Mouse (Mus musculus): ENCODE measurements around the gene Efcc1. TPM values are rescaled to one million over a fixed set of nuclear protein-coding genes. Genes with fewer than 3 reads are reported as not detected.

Gene Efcc1
- polyA plus RNA-seq, 1 experiment from 2014 or later, result 5.5 TPM

DNA sequence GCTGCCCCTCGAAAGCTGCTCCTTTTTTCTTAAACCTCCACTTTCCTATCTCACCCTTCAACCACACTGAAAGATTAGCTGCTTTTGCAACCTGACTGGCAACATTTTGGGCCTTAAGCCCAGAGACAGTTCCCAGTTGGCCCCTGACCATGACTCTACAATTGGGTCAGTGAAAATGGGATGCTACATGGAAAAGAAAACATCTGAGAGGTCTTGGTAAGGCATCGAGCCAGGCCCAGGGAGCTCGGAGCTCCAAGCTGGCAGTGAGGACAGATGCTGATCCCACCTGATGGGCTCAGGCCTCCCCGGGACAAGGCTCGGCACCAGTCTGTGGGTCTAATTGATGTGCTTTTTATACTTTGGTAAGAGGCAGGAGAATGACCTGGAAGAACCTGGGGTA, 61.2 kb downstream of the Efcc1 start:
- 96% methylated on average over 5 of the region's 5 CpGs for WGBS
- peaks cover 7% of the 10 kb centered on the region for H3K36me3 ChIP-seq (ENCODE audit: control insufficient read depth, insufficient read depth, low read length)
- no peak for ATAC-seq

DNA sequence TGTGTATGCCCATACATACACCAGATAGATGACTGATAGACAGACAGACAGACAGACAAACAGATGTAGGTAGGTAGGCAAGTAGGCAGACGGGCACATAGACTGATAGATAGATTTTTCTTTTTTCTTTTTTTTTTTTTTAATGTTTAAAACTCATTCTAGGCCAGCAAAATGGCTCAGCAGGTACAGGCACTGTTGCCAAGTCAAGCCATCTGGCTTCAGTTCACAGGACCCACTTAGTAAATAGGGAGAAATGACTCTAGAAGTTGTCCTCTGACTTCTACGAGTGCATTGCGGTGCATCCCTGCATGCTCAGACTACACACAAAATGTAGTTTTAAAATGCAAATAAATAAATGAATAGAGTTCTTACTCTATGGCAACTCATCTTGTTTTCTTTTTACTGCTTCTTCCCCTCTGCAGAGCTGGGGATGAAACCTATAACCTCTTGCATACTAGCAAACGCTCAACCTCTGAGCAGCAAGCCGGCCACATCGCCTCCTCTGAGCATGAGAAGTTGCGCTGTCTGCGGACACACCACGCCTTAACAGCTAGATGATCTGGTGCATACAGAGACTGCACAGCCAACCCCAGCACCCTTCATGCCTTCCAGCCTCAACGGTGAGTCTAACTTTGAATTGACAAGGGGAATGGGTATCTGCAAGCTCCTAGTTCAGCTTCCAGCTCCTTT, 63.3 kb downstream of the Efcc1 start:
- Histone ChIP-seq H3K27me3 (ENCODE audit: control insufficient read depth, insufficient read depth, low read depth, low read length) (no peaks in the 10 kb centered on the region), H3K9me3 (replicated peaks; ENCODE audit: control insufficient read depth, low read length, poor library complexity, severe bottlenecking) (no peaks in the 10 kb centered on the region), H3K4me1 (ENCODE audit: control insufficient read depth, insufficient read depth, low read length) (peaks cover under 1% of the 10 kb centered on the region; the same call in 1 of the 2 replicates), H3K36me3 (ENCODE audit: control insufficient read depth, insufficient read depth, low read length) (peaks cover 7% of the 10 kb centered on the region), H3K4me2 (ENCODE audit: low read length) (no peak overlapping the region), H3K9ac (ENCODE audit: low read depth, low read length) (no peak overlapping the region), H3K4me3 (ENCODE audit: low read depth, low read length) (no peak overlapping the region), H3K27ac (ENCODE audit: low read length) (no peak overlapping the region)
- WGBS, result 95% methylated on average over 10 of the region's 10 CpGs
- no peak for ATAC-seq

More for the DNA sequence above, 61.2 kb downstream of the Efcc1 start:
- H3K4me3 ChIP-seq (ENCODE audit: low read depth, low read length), result no peak overlapping the region
- H3K27me3 ChIP-seq (ENCODE audit: control insufficient read depth, insufficient read depth, low read depth, low read length), result no peaks in the 10 kb centered on the region
- no peak overlapping the region for H3K4me2 ChIP-seq (ENCODE audit: low read length)
- H3K9ac ChIP-seq (ENCODE audit: low read depth, low read length), result no peak overlapping the region
- no peaks in the 10 kb centered on the region for H3K9me3 ChIP-seq (replicated peaks; ENCODE audit: control insufficient read depth, low read length, poor library complexity, severe bottlenecking)
- H3K27ac ChIP-seq (ENCODE audit: low read length), result no peak overlapping the region
- peaks cover 2% of the 10 kb centered on the region; the same call in 1 of the 2 replicates for H3K4me1 ChIP-seq (ENCODE audit: control insufficient read depth, insufficient read depth, low read length)

DNA sequence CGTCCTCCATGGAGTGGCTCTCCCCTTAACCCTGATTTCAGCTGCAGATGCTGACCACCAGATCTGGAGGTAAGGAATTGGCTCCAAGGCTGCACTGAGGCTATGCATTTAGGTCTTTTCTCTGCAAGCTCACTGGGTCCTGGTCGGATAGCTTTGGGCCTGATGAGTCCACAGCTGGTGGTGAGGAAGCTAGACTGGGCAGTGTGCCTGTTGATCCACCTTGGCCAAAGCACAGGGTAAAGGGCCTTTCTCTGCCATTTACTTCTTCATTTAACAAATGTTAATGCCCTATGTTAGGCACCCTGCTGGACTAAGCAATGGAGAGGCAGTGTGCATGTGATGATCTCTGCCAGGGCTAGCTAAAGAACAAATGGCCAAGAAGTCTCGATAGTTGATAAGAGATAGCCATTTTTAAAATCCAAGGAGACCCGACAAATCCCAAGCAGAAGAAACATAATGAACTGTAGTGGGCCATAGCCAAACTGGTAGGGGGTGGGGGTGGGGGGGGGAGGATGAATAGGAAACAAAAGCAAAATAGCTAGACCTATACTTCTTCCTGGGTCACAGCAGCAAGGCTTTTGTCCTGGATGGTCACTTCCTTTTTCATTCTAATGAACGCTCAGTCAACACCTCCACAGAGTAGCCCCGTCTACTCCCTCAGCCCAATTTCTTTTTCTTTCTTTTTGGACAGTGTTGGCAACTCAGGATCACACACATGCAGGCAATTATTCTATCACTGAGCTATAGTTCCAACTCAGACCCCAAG, 64.9 kb downstream of the Efcc1 start:
- WGBS, result 52% methylated on average over 6 of the region's 6 CpGs
- H3K9ac ChIP-seq (ENCODE audit: low read depth, low read length), result no peak overlapping the region
- no peak overlapping the region for H3K4me2 ChIP-seq (ENCODE audit: low read length)
- no peak overlapping the region for H3K27ac ChIP-seq (ENCODE audit: low read length)
- no peaks in the 10 kb centered on the region for H3K4me1 ChIP-seq (ENCODE audit: control insufficient read depth, insufficient read depth, low read length)
- no peaks in the 10 kb centered on the region for H3K27me3 ChIP-seq (ENCODE audit: control insufficient read depth, insufficient read depth, low read depth, low read length)
- peaks cover 7% of the 10 kb centered on the region for H3K36me3 ChIP-seq (ENCODE audit: control insufficient read depth, insufficient read depth, low read length)
- no peak for ATAC-seq
- H3K4me3 ChIP-seq (ENCODE audit: low read depth, low read length), result no peak overlapping the region
- H3K9me3 ChIP-seq (replicated peaks; ENCODE audit: control insufficient read depth, low read length, poor library complexity, severe bottlenecking), result no peaks in the 10 kb centered on the region

DNA sequence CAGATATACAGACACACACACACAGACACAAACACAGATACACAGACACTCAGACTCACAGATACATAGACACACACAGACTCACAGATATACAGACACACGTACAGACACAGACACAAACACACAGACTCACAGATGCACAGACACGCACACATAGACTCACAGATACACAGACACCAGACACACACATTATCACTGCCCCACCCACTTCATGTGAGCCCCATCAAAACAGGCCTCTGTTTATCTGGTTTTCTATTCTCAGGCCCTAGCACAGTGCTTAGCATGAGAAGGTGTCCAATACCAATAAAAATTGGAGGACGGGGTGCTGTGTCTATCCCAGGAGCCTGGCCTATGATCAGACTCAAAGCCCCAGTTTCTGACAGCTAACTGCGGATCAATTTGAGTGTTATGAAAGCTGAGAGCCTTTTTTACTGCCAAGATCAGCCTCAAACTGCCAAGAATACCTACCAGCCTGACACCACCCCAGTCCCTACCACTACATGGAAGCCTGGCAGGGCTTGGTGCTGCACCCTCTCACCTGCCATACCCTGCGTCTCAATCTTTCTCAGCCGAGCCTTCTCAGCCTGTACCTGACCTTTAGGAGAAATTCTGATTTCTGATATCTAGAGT, 65.7 kb downstream of the Efcc1 start:
- peaks cover 7% of the 10 kb centered on the region for H3K36me3 ChIP-seq (ENCODE audit: control insufficient read depth, insufficient read depth, low read length)
- no peak for ATAC-seq
- H3K9me3 ChIP-seq (replicated peaks; ENCODE audit: control insufficient read depth, low read length, poor library complexity, severe bottlenecking), result no peaks in the 10 kb centered on the region
- no peak overlapping the region for H3K9ac ChIP-seq (ENCODE audit: low read depth, low read length)
- H3K4me1 ChIP-seq (ENCODE audit: control insufficient read depth, insufficient read depth, low read length), result no peaks in the 10 kb centered on the region
- H3K4me2 ChIP-seq (ENCODE audit: low read length), result no peak overlapping the region
- 92% methylated on average over 6 of the region's 6 CpGs for WGBS
- no peak overlapping the region for H3K27ac ChIP-seq (ENCODE audit: low read length)
- no peak overlapping the region for H3K4me3 ChIP-seq (ENCODE audit: low read depth, low read length)
- no peaks in the 10 kb centered on the region for H3K27me3 ChIP-seq (ENCODE audit: control insufficient read depth, insufficient read depth, low read depth, low read length)

DNA sequence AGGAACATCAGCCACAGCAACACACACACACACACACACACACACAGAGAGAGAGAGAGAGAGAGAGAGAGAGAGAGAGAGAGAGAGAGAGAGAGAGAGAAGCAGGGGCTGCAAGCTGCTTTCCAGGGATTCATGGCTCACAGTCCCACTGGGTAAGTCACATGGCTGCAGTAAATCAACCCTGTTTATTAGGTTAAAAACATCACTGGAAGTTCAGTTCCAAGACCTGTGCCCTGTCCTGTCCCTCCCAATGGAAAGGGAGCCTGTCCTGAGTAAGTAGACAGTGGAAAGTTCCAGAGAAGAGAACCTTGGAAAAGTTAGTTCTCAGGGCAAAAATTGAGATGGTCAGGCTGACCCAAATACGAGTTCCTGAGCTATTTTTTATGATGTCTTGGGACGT, 66.7 kb downstream of the Efcc1 start:
- Histone ChIP-seq H3K4me2 (ENCODE audit: low read length) (no peak overlapping the region), H3K4me3 (ENCODE audit: low read depth, low read length) (no peak overlapping the region), H3K27ac (ENCODE audit: low read length) (no peak overlapping the region), H3K27me3 (ENCODE audit: control insufficient read depth, insufficient read depth, low read depth, low read length) (no peaks in the 10 kb centered on the region), H3K4me1 (ENCODE audit: control insufficient read depth, insufficient read depth, low read length) (no peaks in the 10 kb centered on the region), H3K9ac (ENCODE audit: low read depth, low read length) (no peak overlapping the region), H3K36me3 (ENCODE audit: control insufficient read depth, insufficient read depth, low read length) (peaks cover 5% of the 10 kb centered on the region), H3K9me3 (replicated peaks; ENCODE audit: control insufficient read depth, low read length, poor library complexity, severe bottlenecking) (no peaks in the 10 kb centered on the region)
- 67% methylated on average over 2 of the region's 2 CpGs for WGBS
- ATAC-seq, result no peak

DNA sequence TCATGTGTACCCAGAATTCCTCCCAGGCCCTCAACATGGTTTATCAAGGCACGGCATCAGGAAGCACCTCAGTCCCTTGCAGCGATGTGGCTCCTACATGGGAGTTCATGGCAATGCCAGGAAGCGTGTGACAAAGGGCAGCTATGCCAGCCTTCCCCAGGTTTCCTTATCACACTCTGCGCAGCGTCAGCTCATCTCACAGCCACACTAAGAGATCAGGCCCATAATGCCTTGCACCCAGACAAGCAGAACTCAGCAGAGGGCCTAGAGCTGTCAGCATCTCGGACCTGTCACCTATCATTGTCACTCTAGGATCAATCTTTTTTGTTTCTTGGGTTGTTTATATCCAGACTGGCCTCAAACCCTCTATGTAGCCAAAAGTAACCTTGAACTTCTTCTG, 68.9 kb downstream of the Efcc1 start:
- no peak for ATAC-seq
- Histone ChIP-seq H3K9me3 (replicated peaks; ENCODE audit: control insufficient read depth, low read length, poor library complexity, severe bottlenecking) (no peaks in the 10 kb centered on the region), H3K9ac (ENCODE audit: low read depth, low read length) (no peak overlapping the region), H3K4me2 (ENCODE audit: low read length) (no peak overlapping the region), H3K36me3 (ENCODE audit: control insufficient read depth, insufficient read depth, low read length) (no peaks in the 10 kb centered on the region), H3K27me3 (ENCODE audit: control insufficient read depth, insufficient read depth, low read depth, low read length) (no peaks in the 10 kb centered on the region), H3K27ac (ENCODE audit: low read length) (no peak overlapping the region), H3K4me1 (ENCODE audit: control insufficient read depth, insufficient read depth, low read length) (no peaks in the 10 kb centered on the region), H3K4me3 (ENCODE audit: low read depth, low read length) (no peak overlapping the region)
- WGBS, result 90% methylated on average over 6 of the region's 6 CpGs

DNA sequence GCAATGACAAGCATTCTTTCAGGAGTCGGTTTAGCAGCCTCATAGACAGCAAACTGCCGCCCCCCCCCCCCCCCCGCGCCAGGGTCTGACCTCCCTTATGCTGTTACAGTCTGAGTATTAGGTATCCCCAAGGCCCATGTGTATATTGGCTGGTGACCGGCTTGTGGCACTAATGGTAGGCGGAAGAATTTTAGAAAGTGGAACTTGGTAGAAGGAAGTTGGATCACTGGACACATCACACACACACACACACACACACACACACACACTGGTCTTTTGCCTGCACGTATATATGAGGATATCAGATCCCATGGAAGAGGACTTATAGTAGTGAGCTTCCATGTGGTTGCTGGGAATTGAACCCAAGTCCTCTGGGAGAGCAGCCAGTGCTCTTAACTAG, 71.8 kb downstream of the Efcc1 start:
- H3K27me3 ChIP-seq (ENCODE audit: control insufficient read depth, insufficient read depth, low read depth, low read length), result no peaks in the 10 kb centered on the region

DNA sequence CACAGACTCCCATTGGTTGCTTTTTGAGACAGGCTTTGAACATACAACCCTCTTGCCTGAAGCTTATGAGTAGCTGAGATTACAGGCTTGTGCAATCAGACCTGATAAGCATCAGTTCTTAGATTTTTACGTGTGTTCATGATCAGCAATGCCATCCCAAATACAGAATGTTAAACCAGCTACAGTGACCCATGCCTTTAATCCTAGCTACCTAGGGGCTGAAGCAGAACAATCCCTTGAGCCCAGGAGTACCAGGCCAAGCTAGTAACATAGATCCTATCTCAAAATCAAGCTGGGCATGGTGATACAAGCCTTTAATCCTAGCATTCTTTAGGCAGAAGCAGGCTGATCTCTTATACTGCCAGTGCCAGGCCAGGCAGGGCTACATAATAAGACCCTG, 73.4 kb downstream of the Efcc1 start:
- ATAC-seq, result no peak
- H3K4me3 ChIP-seq (ENCODE audit: low read depth, low read length), result no peak overlapping the region
- no peaks in the 10 kb centered on the region for H3K36me3 ChIP-seq (ENCODE audit: control insufficient read depth, insufficient read depth, low read length)
- H3K4me2 ChIP-seq (ENCODE audit: low read length), result no peak overlapping the region
- H3K4me1 ChIP-seq (ENCODE audit: control insufficient read depth, insufficient read depth, low read length), result no peaks in the 10 kb centered on the region
- H3K27ac ChIP-seq (ENCODE audit: low read length), result no peak overlapping the region
- no peaks in the 10 kb centered on the region for H3K9me3 ChIP-seq (replicated peaks; ENCODE audit: control insufficient read depth, low read length, poor library complexity, severe bottlenecking)
- no peaks in the 10 kb centered on the region for H3K27me3 ChIP-seq (ENCODE audit: control insufficient read depth, insufficient read depth, low read depth, low read length)
- WGBS, result 100% methylated on average over 1 of the region's 1 CpGs
- no peak overlapping the region for H3K9ac ChIP-seq (ENCODE audit: low read depth, low read length)

More for the DNA sequence above, 71.8 kb downstream of the Efcc1 start:
- WGBS, result 86% methylated on average over 7 of the region's 7 CpGs
- Histone ChIP-seq H3K9me3 (replicated peaks; ENCODE audit: control insufficient read depth, low read length, poor library complexity, severe bottlenecking) (no peaks in the 10 kb centered on the region), H3K4me1 (ENCODE audit: control insufficient read depth, insufficient read depth, low read length) (no peaks in the 10 kb centered on the region), H3K4me3 (ENCODE audit: low read depth, low read length) (no peak overlapping the region), H3K9ac (ENCODE audit: low read depth, low read length) (no peak overlapping the region), H3K36me3 (ENCODE audit: control insufficient read depth, insufficient read depth, low read length) (no peaks in the 10 kb centered on the region), H3K4me2 (ENCODE audit: low read length) (no peak overlapping the region), H3K27ac (ENCODE audit: low read length) (no peak overlapping the region)
- ATAC-seq, result no peak

DNA sequence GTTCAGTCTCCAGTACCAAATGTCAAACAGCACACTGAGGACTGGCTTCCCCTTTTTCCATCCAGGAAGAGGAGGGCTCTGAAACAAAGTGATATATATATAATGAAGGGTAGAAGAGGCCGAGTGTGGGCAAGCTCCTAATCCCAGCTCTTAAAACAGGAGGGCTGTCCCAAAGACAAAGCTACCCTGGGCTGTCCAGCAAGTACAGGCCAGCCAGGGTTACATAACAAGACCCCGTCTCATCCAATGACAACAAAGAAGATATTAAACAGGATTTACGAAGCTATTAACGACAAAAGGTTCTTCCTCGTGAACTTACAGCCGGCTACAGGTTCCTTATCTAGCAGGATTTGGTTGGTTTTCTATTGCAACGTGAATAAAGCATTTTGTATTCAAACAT, 74.2 kb downstream of the Efcc1 start:
- H3K27me3 ChIP-seq (ENCODE audit: control insufficient read depth, insufficient read depth, low read depth, low read length), result no peaks in the 10 kb centered on the region
- no peaks in the 10 kb centered on the region for H3K9me3 ChIP-seq (replicated peaks; ENCODE audit: control insufficient read depth, low read length, poor library complexity, severe bottlenecking)
- 74% methylated on average over 7 of the region's 7 CpGs for WGBS
- no peaks in the 10 kb centered on the region; the same call in 1 of the 2 replicates for H3K4me1 ChIP-seq (ENCODE audit: control insufficient read depth, insufficient read depth, low read length)
- no peaks in the 10 kb centered on the region for H3K36me3 ChIP-seq (ENCODE audit: control insufficient read depth, insufficient read depth, low read length)
- no peak for ATAC-seq
- no peak overlapping the region for H3K9ac ChIP-seq (ENCODE audit: low read depth, low read length)
- no peak overlapping the region for H3K4me3 ChIP-seq (ENCODE audit: low read depth, low read length)
- H3K4me2 ChIP-seq (ENCODE audit: low read length), result no peak overlapping the region
- H3K27ac ChIP-seq (ENCODE audit: low read length), result no peak overlapping the region

Measured in midbrain, embryonic 16.5 days (tissue).